Mouse (Mus musculus) MEL (cell line): ENCODE measurements at regions not wholly inside any gene's neighbourhood (a gene's known extent, or its start where the extent isn't known, plus 50 kb on each side); places are given as distances from the start of the nearest gene placed in this dataset.

Source experiments
- DNase-seq: peaks from one replicate; pipeline ENCODE4 v3.0.0; 2011; ENCODE audit warnings: low read depth, low spot score
- H3K27ac ChIP-seq: 2 replicates; pipeline ENCODE4 v1.5.1; 2012; ENCODE audit warnings: low read depth, mild to moderate bottlenecking, control low read depth, low read length, moderate library complexity; ENCODE audit not compliant: control insufficient read depth
- H3K27me3 ChIP-seq, 2 experiments: fragments of 150-350 bp in 1 of 2; sonication (generic) in 1 of 2; 2 replicates each; pipeline ENCODE4 v1.6.1; 2012; ENCODE audit warnings: low read length in 2 of 2, mild to moderate bottlenecking in 2 of 2, improper control_type of control experiment in 1 of 2, moderate library complexity in 1 of 2; ENCODE audit not compliant: insufficient read depth in 2 of 2, control insufficient read depth in 1 of 2
- H3K36me3 ChIP-seq, 2 experiments: 2 replicates each; pipeline ENCODE4 v1.6.1; 2012 to 2014; ENCODE audit warnings: low read length in 2 of 2, improper control_type of control experiment in 1 of 2, inconsistent platforms in 1 of 2, mild to moderate bottlenecking in 1 of 2; ENCODE audit not compliant: insufficient read depth in 2 of 2, control insufficient read depth in 1 of 2
- H3K4me1 ChIP-seq, 2 experiments: fragments of 150-350 bp in 1 of 2; sonication (generic) in 1 of 2; 2 replicates each; pipeline ENCODE4 v1.6.1; 2012; ENCODE audit warnings: low read length in 2 of 2, improper control_type of control experiment in 1 of 2, mild to moderate bottlenecking in 1 of 2; ENCODE audit not compliant: insufficient read depth in 2 of 2, control insufficient read depth in 1 of 2
- H3K4me3 ChIP-seq, 2 experiments: fragments of 150-350 bp in 1 of 2; sonication (generic) in 1 of 2; 2 replicates each; pipeline ENCODE4 v1.5.1; 2012; ENCODE audit warnings: low read depth in 2 of 2, low read length in 2 of 2, mild to moderate bottlenecking in 2 of 2, moderate library complexity in 2 of 2, control low read depth in 1 of 2, improper control_type of control experiment in 1 of 2; ENCODE audit not compliant: control insufficient read depth in 1 of 2, insufficient read depth in 1 of 2
- H3K79me2 ChIP-seq: 2 replicates; pipeline ENCODE4 v1.6.1; 2012; ENCODE audit warnings: mild to moderate bottlenecking, low read length, moderate library complexity; ENCODE audit not compliant: control insufficient read depth, poor library complexity, insufficient read depth
- H3K9ac ChIP-seq: 2 replicates; pipeline ENCODE4 v1.6.1; 2012; ENCODE audit warnings: low read depth, mild to moderate bottlenecking, control low read depth, low read length, moderate library complexity; ENCODE audit not compliant: control insufficient read depth, poor library complexity, severe bottlenecking
- H3K9me3 ChIP-seq: fragments of 150-350 bp; sonication (generic); replicated peaks from 2 replicates; pipeline ENCODE4 v1.6.1; 2012; ENCODE audit warnings: mild to moderate bottlenecking, low read length, improper control_type of control experiment, moderate library complexity; ENCODE audit not compliant: insufficient read depth
- CHD1 ChIP-seq: IDR thresholded peaks from 2 replicates; pipeline ENCODE4 v1.6.1; 2012; ENCODE audit warnings: low read depth, mild to moderate bottlenecking, inconsistent platforms, low read length, improper control_type of control experiment
- E2F4 ChIP-seq: IDR thresholded peaks from 2 replicates; pipeline ENCODE4 v1.6.1; 2011; ENCODE audit warnings: low read depth, low read length, improper control_type of control experiment, borderline replicate concordance
- GABPA ChIP-seq: IDR thresholded peaks from 2 replicates; pipeline ENCODE4 v1.6.1; 2012; ENCODE audit warnings: low read depth, mild to moderate bottlenecking, inconsistent platforms, low read length, improper control_type of control experiment, moderate library complexity
- HCFC1 ChIP-seq: IDR thresholded peaks from 2 replicates; pipeline ENCODE4 v1.6.1; 2012; ENCODE audit warnings: low read depth, mild to moderate bottlenecking, inconsistent platforms, low read length, improper control_type of control experiment, moderate library complexity
- JUND ChIP-seq: IDR thresholded peaks from 2 replicates; pipeline ENCODE4 v1.6.1; 2011; ENCODE audit warnings: low read depth, mild to moderate bottlenecking, improper control_type of control experiment, low read length
- KAT2A ChIP-seq: conservative IDR thresholded peaks from 2 replicates; pipeline ENCODE4 v1.6.1; 2012; ENCODE audit warnings: low read depth, low read length, improper control_type of control experiment, inconsistent platforms
- MAFK ChIP-seq: IDR thresholded peaks from 2 replicates; pipeline ENCODE4 v1.6.1; 2011; ENCODE audit warnings: low read depth, mild to moderate bottlenecking, low read length, improper control_type of control experiment, borderline replicate concordance
- MAX ChIP-seq: IDR thresholded peaks from 2 replicates; pipeline ENCODE4 v1.6.1; 2011; ENCODE audit warnings: low read length, improper control_type of control experiment
- MEF2A ChIP-seq: IDR thresholded peaks from 2 replicates; pipeline ENCODE4 v1.6.1; 2014; ENCODE audit warnings: low read depth, mild to moderate bottlenecking, inconsistent platforms, low read length, improper control_type of control experiment; ENCODE audit not compliant: poor library complexity, insufficient replicate concordance, severe bottlenecking; ENCODE audit errors: extremely low read depth
- MYB ChIP-seq: IDR thresholded peaks from 2 replicates; pipeline ENCODE4 v1.6.1; 2011; ENCODE audit warnings: mild to moderate bottlenecking, low read depth, low read length, improper control_type of control experiment
- MYC ChIP-seq: IDR thresholded peaks from 2 replicates; pipeline ENCODE4 v1.6.1; 2011; ENCODE audit warnings: low read depth, mild to moderate bottlenecking, low read length, improper control_type of control experiment, moderate library complexity
- NRF1 ChIP-seq: IDR thresholded peaks from 2 replicates; pipeline ENCODE4 v1.6.1; 2014; ENCODE audit warnings: low read depth, mild to moderate bottlenecking, inconsistent platforms, low read length, improper control_type of control experiment, moderate library complexity; ENCODE audit not compliant: poor library complexity, insufficient read depth, severe bottlenecking
- POLR2AphosphoS2 ChIP-seq: IDR thresholded peaks from 2 replicates; pipeline ENCODE4 v1.6.1; 2011; ENCODE audit warnings: low read length, improper control_type of control experiment
- POLR2AphosphoS5 ChIP-seq: IDR thresholded peaks from 2 replicates; pipeline ENCODE4 v1.6.1; 2012; ENCODE audit warnings: low read depth, borderline replicate concordance, mild to moderate bottlenecking, inconsistent platforms, low read length, moderate library complexity, mixed read lengths
- SIN3A ChIP-seq: IDR thresholded peaks from 2 replicates; pipeline ENCODE4 v1.6.1; 2012; ENCODE audit warnings: low read length, improper control_type of control experiment, inconsistent platforms
- TBP ChIP-seq: IDR thresholded peaks from 2 replicates; pipeline ENCODE4 v1.8.0; 2011; ENCODE audit warnings: low read depth, low read length, improper control_type of control experiment
- USF2 ChIP-seq, 2 experiments: IDR thresholded peaks; 2 replicates each; pipeline ENCODE4 v1.6.1; 2011 to 2012; ENCODE audit warnings: improper control_type of control experiment in 2 of 2, low read length in 2 of 2, borderline replicate concordance in 1 of 2, inconsistent platforms in 1 of 2, low read depth in 1 of 2, mild to moderate bottlenecking in 1 of 2; ENCODE audit not compliant: insufficient read depth in 1 of 2
- ZC3H11A ChIP-seq: IDR thresholded peaks from 2 replicates; pipeline ENCODE4 v1.6.1; 2012; ENCODE audit warnings: low read depth, mild to moderate bottlenecking, inconsistent platforms, low read length, improper control_type of control experiment
- ZKSCAN1 ChIP-seq: IDR thresholded peaks from 2 replicates; pipeline ENCODE4 v1.6.1; 2012; ENCODE audit warnings: low read depth, mild to moderate bottlenecking, inconsistent platforms, low read length, improper control_type of control experiment, moderate library complexity
- ZMIZ1 ChIP-seq: IDR thresholded peaks from 2 replicates; pipeline ENCODE4 v1.6.1; 2012; ENCODE audit warnings: low read depth, mild to moderate bottlenecking, inconsistent platforms, low read length, improper control_type of control experiment, moderate library complexity

DNA sequence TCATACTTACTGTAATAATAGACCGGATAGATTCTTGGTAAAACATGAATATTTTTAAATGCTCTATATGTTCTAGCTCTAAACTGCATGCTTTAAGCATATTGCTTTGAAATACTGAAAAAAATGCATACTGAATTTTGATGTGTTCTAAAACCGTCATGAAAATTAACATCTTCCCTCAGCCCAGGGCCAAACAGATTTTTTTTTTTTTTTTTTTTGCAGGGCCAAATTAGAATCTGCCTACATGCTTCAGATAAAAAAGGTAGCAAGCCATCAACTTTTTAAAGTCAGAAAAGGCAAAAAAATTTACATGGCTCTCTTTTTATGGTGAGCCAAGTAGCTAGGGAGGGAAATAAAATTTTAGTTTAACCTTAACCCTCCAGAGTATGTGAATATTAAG, 692.7 kb upstream of the Nr2f1 start:
- Histone ChIP-seq H3K4me3 (no peak overlapping the region), H3K27ac (no peak overlapping the region), H3K79me2 (no peaks in the 10 kb centered on the region), H3K4me1 (no peaks in the 10 kb centered on the region), H3K36me3 (no peaks in the 10 kb centered on the region), H3K9me3 (no peaks in the 10 kb centered on the region), H3K9ac (no peak overlapping the region), H3K27me3 (no peaks in the 10 kb centered on the region)
- TF ChIP-seq ZC3H11A (no peak), CHD1 (no peak), POLR2AphosphoS2 (no peak), GABPA (no peak), SIN3A (no peak), NRF1 (no peak), MAFK (no peak), KAT2A (no peak), MEF2A (no peak), MYC (no peak), HCFC1 (no peak), ZKSCAN1 (no peak), POLR2AphosphoS5 (no peak), ZMIZ1 (no peak), USF2 (IDR thresholded peaks at IDR 0.05; ENCODE audit: borderline replicate concordance in 1 of 2, insufficient read depth in 1 of 2, low read depth in 1 of 2, low read length in 2 of 2) (no peak), E2F4 (no peak)
- no peak for DNase-seq

- no peaks in the 10 kb centered on the region for H3K9me3 ChIP-seq
- H3K9ac ChIP-seq = no peak overlapping the region
- no peak for DNase-seq
- H3K4me3 ChIP-seq = no peak overlapping the region
- H3K27ac ChIP-seq = no peak overlapping the region
- H3K36me3 ChIP-seq = no peaks in the 10 kb centered on the region
- H3K27me3 ChIP-seq = no peaks in the 10 kb centered on the region
- TF ChIP-seq JUND (no peak), TBP (no peak), POLR2AphosphoS2 (no peak), ZC3H11A (no peak), MAX (no peak), MYB (no peak)
- no peaks in the 10 kb centered on the region for H3K79me2 ChIP-seq
- H3K4me1 ChIP-seq = no peaks in the 10 kb centered on the region
Measured at GRCm38 (mm10) chr13:78883062-78883461, 683.5 kb upstream of the Nr2f1 start.
